Mouse (Mus musculus): Measurements from ENCODE around the gene Cnot10.

Cnot10 gene

GRCm38 (mm10) chr9:114554355-114554979 lies 85.5 kb downstream of the Cnot10 start:
- in situ Hi-C loops (cut with MboI; ENCODE audit: unreplicated experiment in 2 of 2) = no loop called here

- in situ Hi-C loops (cut with MboI; ENCODE audit: unreplicated experiment in 2 of 2) = no loop called here
Measured at GRCm38 (mm10) chr9:114553828-114554227, 86.2 kb downstream of the Cnot10 start.

GRCm38 (mm10) chr9:114550033-114550432 lies 90.0 kb downstream of the Cnot10 start:
- in situ Hi-C loops (cut with MboI; ENCODE audit: unreplicated experiment in 2 of 2) = no loop called here

GRCm38 (mm10) chr9:114549117-114549516 lies 90.9 kb downstream of the Cnot10 start:
- in situ Hi-C loops (cut with MboI; ENCODE audit: unreplicated experiment in 2 of 2) = no loop called here

GRCm38 (mm10) chr9:114548496-114548895 lies 91.5 kb downstream of the Cnot10 start:
- in situ Hi-C loops (cut with MboI; ENCODE audit: unreplicated experiment in 2 of 2) = no loop called here

- in situ Hi-C loops (cut with MboI; ENCODE audit: unreplicated experiment in 2 of 2) = no loop called here
Measured at GRCm38 (mm10) chr9:114547643-114548077, 92.3 kb downstream of the Cnot10 start.

- in situ Hi-C loops (cut with MboI; ENCODE audit: unreplicated experiment in 2 of 2) = no loop called here
Measured at GRCm38 (mm10) chr9:114546765-114547164, 93.2 kb downstream of the Cnot10 start.

- in situ Hi-C loops (cut with MboI; ENCODE audit: unreplicated experiment in 2 of 2) = no loop called here
Measured at GRCm38 (mm10) chr9:114544754-114545393, 95.1 kb downstream of the Cnot10 start.

- in situ Hi-C loops (cut with MboI; ENCODE audit: unreplicated experiment in 2 of 2) = no loop called here
Measured at GRCm38 (mm10) chr9:114543882-114544753, 95.9 kb downstream of the Cnot10 start.

- in situ Hi-C loops (cut with MboI; ENCODE audit: unreplicated experiment in 2 of 2) = no loop called here
Measured at GRCm38 (mm10) chr9:114541279-114541741, 98.7 kb downstream of the Cnot10 start.

- in situ Hi-C loops (cut with MboI; ENCODE audit: unreplicated experiment in 2 of 2) = no loop called here
Measured at GRCm38 (mm10) chr9:114538996-114539563, 100.9 kb downstream of the Cnot10 start.

GRCm38 (mm10) chr9:114536628-114537027 lies 103.4 kb downstream of the Cnot10 start:
- in situ Hi-C loops (cut with MboI; ENCODE audit: unreplicated experiment in 2 of 2) = no loop called here

All from v-Abl transformed pro-B cells (cell line).